Mouse (Mus musculus) thymus, postnatal 4 days (tissue): Measurements from ENCODE around the gene Prss16.

Experiments used
- DNase-seq: peaks from one replicate; pipeline ENCODE4 v3.0.0; 2021

The Prss16 gene

GRCm38 (mm10) chr13:22035267-22036148 lies 26.0 kb upstream of the Prss16 start, which contains the start of the genes Hist1h2ah and Hist1h2bk:
Gene Hist1h2ah (minus strand): TSS chr13:22035568.
Gene Hist1h2bk (plus strand): TSS chr13:22035870.
- peak; percentile 80 for DNase-seq

GRCm38 (mm10) chr13:22034443-22035266 lies 25.1 kb upstream of the Prss16 start:
- no peak for DNase-seq

GRCm38 (mm10) chr13:22033741-22034442 lies 24.4 kb upstream of the Prss16 start:
- no peak for DNase-seq

GRCm38 (mm10) chr13:22030493-22030892 lies 21.0 kb upstream of the Prss16 start:
- no peak for DNase-seq

- peak; percentile 28 for DNase-seq
Measured at GRCm38 (mm10) chr13:22029928-22030327, 20.4 kb upstream of the Prss16 start.

- peak; percentile 92 for DNase-seq
Measured at GRCm38 (mm10) chr13:22028673-22029460, 19.3 kb upstream of the Prss16 start.

- peak; percentile 92 for DNase-seq
Measured at GRCm38 (mm10) chr13:22026058-22027031, 16.8 kb upstream of the Prss16 start.

- peak; percentile 80 for DNase-seq
Measured at GRCm38 (mm10) chr13:22022241-22022640, 12.7 kb upstream of the Prss16 start.

- peak; percentile 41 for DNase-seq
Measured at GRCm38 (mm10) chr13:22021581-22021980, 12.0 kb upstream of the Prss16 start.

GRCm38 (mm10) chr13:22020901-22021339 lies 11.4 kb upstream of the Prss16 start:
- DNase-seq, result peak; percentile 64

GRCm38 (mm10) chr13:22019934-22020835 lies 10.6 kb upstream of the Prss16 start:
- DNase-seq, result peak; percentile 67

GRCm38 (mm10) chr13:22015479-22016450 lies 6.2 kb upstream of the Prss16 start:
- peak; percentile 88 for DNase-seq

GRCm38 (mm10) chr13:22014411-22014845 lies 4.9 kb upstream of the Prss16 start:
- DNase-seq, result no peak

- no peak for DNase-seq
Measured at GRCm38 (mm10) chr13:22013716-22014115, 4.2 kb upstream of the Prss16 start.

GRCm38 (mm10) chr13:22008707-22009106 lies 835 bp downstream of the Prss16 start:
- no peak for DNase-seq

- DNase-seq, result no peak
Measured at GRCm38 (mm10) chr13:22007872-22008271, 1.7 kb downstream of the Prss16 start.

GRCm38 (mm10) chr13:22007121-22007510 lies 2.4 kb downstream of the Prss16 start:
- no peak for DNase-seq
